Mouse (Mus musculus): Measurements from ENCODE around the gene Olfr761. TPM values are rescaled to one million over a fixed set of nuclear protein-coding genes. Genes with fewer than 3 reads are reported as not detected.
"Not testable (repeated sequence)": the region's sequence is repeated elsewhere in the genome, so short reads cannot be mapped to it uniquely, and the experiment has no call there.

Olfr761 gene
- total RNA-seq (2014; rRNA removed; ENCODE audit: low replicate concordance): not detected in 2 replicates
- polyA plus RNA-seq (2015; fragmentation: Nextera tagmentation; extraction: Ambion mirVana): not detected in 2 replicates

- TF ChIP-seq EP300 (IDR thresholded peaks at IDR 0.05; ENCODE audit: low read depth) (no peak), CTCF (IDR thresholded peaks at IDR 0.05; ENCODE audit: low read depth) (no peak)
- no peak for DNase-seq (ENCODE audit: low spot score)
- no peak for ATAC-seq (ENCODE audit: insufficient read depth, low read depth)
- H3K9ac ChIP-seq (replicated peaks; ENCODE audit: low read depth, low read length): no peak within 1 kb of the TSS
- no peak within 1 kb of the TSS for H3K27ac ChIP-seq (ENCODE audit: low read depth)
- no peaks in the 10 kb centered on the region for H3K27me3 ChIP-seq (ENCODE audit: control insufficient read depth, insufficient read depth, low read length)
- H3K4me1 ChIP-seq (ENCODE audit: control insufficient read depth, insufficient read depth): no peaks in the 10 kb centered on the region
- WGBS: 49% methylated on average over 2 of the region's 2 CpGs
- no peak within 1 kb of the TSS for H3K4me2 ChIP-seq (ENCODE audit: low read depth, low read length)
- H3K4me3 ChIP-seq (ENCODE audit: low read depth, low read length): no peak within 1 kb of the TSS
- H3K9me3 ChIP-seq (replicated peaks; ENCODE audit: control insufficient read depth, low read length): no peaks in the 10 kb centered on the region
- H3K36me3 ChIP-seq (replicated peaks; ENCODE audit: control insufficient read depth, insufficient read depth, low read length): no peaks in the 10 kb centered on the region
Measured at GRCm38 (mm10) chr17:37952979-37953378, at the start of gene Olfr761. Gene Olfr761, minus strand, starts transcription at chr17:37953079.

- ATAC-seq (ENCODE audit: insufficient read depth, low read depth): no peak
- Histone ChIP-seq H3K9me3 (replicated peaks; ENCODE audit: control insufficient read depth, low read length) (no peaks in the 10 kb centered on the region), H3K27ac (ENCODE audit: low read depth) (no peak overlapping the region), H3K4me3 (ENCODE audit: low read depth, low read length) (no peak overlapping the region), H3K4me1 (ENCODE audit: control insufficient read depth, insufficient read depth) (no peaks in the 10 kb centered on the region), H3K36me3 (replicated peaks; ENCODE audit: control insufficient read depth, insufficient read depth, low read length) (no peaks in the 10 kb centered on the region), H3K4me2 (ENCODE audit: low read depth, low read length) (no peak overlapping the region), H3K9ac (replicated peaks; ENCODE audit: low read depth, low read length) (no peak overlapping the region), H3K27me3 (ENCODE audit: control insufficient read depth, insufficient read depth, low read length) (no peaks in the 10 kb centered on the region)
- WGBS: 51% methylated on average over 10 of the region's 10 CpGs
- DNase-seq (ENCODE audit: low spot score): no peak
- no peak for TF ChIP-seq EP300 (IDR thresholded peaks at IDR 0.05; ENCODE audit: low read depth)
- TF ChIP-seq CTCF (IDR thresholded peaks at IDR 0.05; ENCODE audit: low read depth): no peak
Measured at GRCm38 (mm10) chr17:37995635-37996307, 42.9 kb upstream of the Olfr761 start.

GRCm38 (mm10) chr17:37990453-37990961 is 37.6 kb upstream of the Olfr761 start:
- DNase-seq (ENCODE audit: low spot score): no peak
- Histone ChIP-seq H3K9me3 (replicated peaks; ENCODE audit: control insufficient read depth, low read length) (no peaks in the 10 kb centered on the region), H3K27me3 (ENCODE audit: control insufficient read depth, insufficient read depth, low read length) (no peaks in the 10 kb centered on the region), H3K36me3 (replicated peaks; ENCODE audit: control insufficient read depth, insufficient read depth, low read length) (no peaks in the 10 kb centered on the region), H3K4me1 (ENCODE audit: control insufficient read depth, insufficient read depth) (no peaks in the 10 kb centered on the region), H3K4me2 (ENCODE audit: low read depth, low read length) (no peak overlapping the region), H3K9ac (replicated peaks; ENCODE audit: low read depth, low read length) (no peak overlapping the region), H3K27ac (ENCODE audit: low read depth) (no peak overlapping the region), H3K4me3 (ENCODE audit: low read depth, low read length) (no peak overlapping the region)
- 33% methylated on average over 3 of the region's 3 CpGs for WGBS
- ATAC-seq (ENCODE audit: insufficient read depth, low read depth): no peak
- no peak for TF ChIP-seq CTCF (IDR thresholded peaks at IDR 0.05; ENCODE audit: low read depth)
- no peak for TF ChIP-seq EP300 (IDR thresholded peaks at IDR 0.05; ENCODE audit: low read depth)

GRCm38 (mm10) chr17:37973591-37973990 is 20.7 kb upstream of the Olfr761 start:
- Histone ChIP-seq H3K9ac (replicated peaks; ENCODE audit: low read depth, low read length) (no peak overlapping the region), H3K4me1 (ENCODE audit: control insufficient read depth, insufficient read depth) (no peaks in the 10 kb centered on the region), H3K9me3 (replicated peaks; ENCODE audit: control insufficient read depth, low read length) (peaks cover 3% of the 10 kb centered on the region; the same call in 1 of the 2 replicates), H3K4me3 (ENCODE audit: low read depth, low read length) (no peak overlapping the region), H3K27ac (ENCODE audit: low read depth) (no peak overlapping the region), H3K27me3 (ENCODE audit: control insufficient read depth, insufficient read depth, low read length) (no peaks in the 10 kb centered on the region), H3K36me3 (replicated peaks; ENCODE audit: control insufficient read depth, insufficient read depth, low read length) (no peaks in the 10 kb centered on the region), H3K4me2 (ENCODE audit: low read depth, low read length) (no peak overlapping the region)
- ATAC-seq (ENCODE audit: insufficient read depth, low read depth) (no peak), DNase-seq (ENCODE audit: low spot score) (no peak)
- TF ChIP-seq CTCF (IDR thresholded peaks at IDR 0.05; ENCODE audit: low read depth) (no peak), EP300 (IDR thresholded peaks at IDR 0.05; ENCODE audit: low read depth) (no peak)
- WGBS: 74% methylated on average over 3 of the region's 3 CpGs

GRCm38 (mm10) chr17:37920248-37920647 is 32.6 kb downstream of the Olfr761 start, which contains the start of gene Olfr128:
Gene Olfr128, plus strand, starts transcription at chr17:37920548.
- Histone ChIP-seq H3K9me3 (replicated peaks; ENCODE audit: control insufficient read depth, low read length) (no peaks in the 10 kb centered on the region), H3K27ac (ENCODE audit: low read depth) (no peak within 1 kb of the TSS), H3K36me3 (replicated peaks; ENCODE audit: control insufficient read depth, insufficient read depth, low read length) (no peaks in the 10 kb centered on the region), H3K4me1 (ENCODE audit: control insufficient read depth, insufficient read depth) (no peaks in the 10 kb centered on the region), H3K4me3 (ENCODE audit: low read depth, low read length) (no peak within 1 kb of the TSS), H3K4me2 (ENCODE audit: low read depth, low read length) (no peak within 1 kb of the TSS), H3K9ac (replicated peaks; ENCODE audit: low read depth, low read length) (no peak within 1 kb of the TSS), H3K27me3 (ENCODE audit: control insufficient read depth, insufficient read depth, low read length) (no peaks in the 10 kb centered on the region)
- TF ChIP-seq EP300 (IDR thresholded peaks at IDR 0.05; ENCODE audit: low read depth) (no peak), CTCF (IDR thresholded peaks at IDR 0.05; ENCODE audit: low read depth) (no peak)
- no peak for ATAC-seq (ENCODE audit: insufficient read depth, low read depth)
- DNase-seq (ENCODE audit: low spot score): no peak

GRCm38 (mm10) chr17:37906821-37907220 is 46.1 kb downstream of the Olfr761 start:
- not testable (repeated sequence) for H3K27me3 ChIP-seq (ENCODE audit: control insufficient read depth, insufficient read depth, low read length); H3K27ac ChIP-seq (ENCODE audit: low read depth); H3K4me2 ChIP-seq (ENCODE audit: low read depth, low read length); H3K4me1 ChIP-seq (ENCODE audit: control insufficient read depth, insufficient read depth); H3K9ac ChIP-seq (replicated peaks; ENCODE audit: low read depth, low read length); H3K4me3 ChIP-seq (ENCODE audit: low read depth, low read length); DNase-seq (ENCODE audit: low spot score); H3K9me3 ChIP-seq (replicated peaks; ENCODE audit: control insufficient read depth, low read length); H3K36me3 ChIP-seq (replicated peaks; ENCODE audit: control insufficient read depth, insufficient read depth, low read length); ATAC-seq (ENCODE audit: insufficient read depth, low read depth)
- 54% methylated on average over 8 of the region's 8 CpGs for WGBS

Other genes starting within 250 kb of the Olfr761 start
- not detected in 2 replicates for gene Olfr120, start 231.3 kb downstream of the Olfr761 start, total RNA-seq (2014; rRNA removed; ENCODE audit: low replicate concordance)
- gene Olfr120, start 231.3 kb downstream of the Olfr761 start, polyA plus RNA-seq (2015; fragmentation: Nextera tagmentation; extraction: Ambion mirVana): not detected in 2 replicates
- gene Olfr121, start 204.2 kb downstream of the Olfr761 start, total RNA-seq (2014; rRNA removed; ENCODE audit: low replicate concordance): not detected in 2 replicates
- gene Olfr121, start 204.2 kb downstream of the Olfr761 start, polyA plus RNA-seq (2015; fragmentation: Nextera tagmentation; extraction: Ambion mirVana): not detected in 2 replicates
- not detected in 2 replicates for gene Olfr122, start 184.5 kb downstream of the Olfr761 start, total RNA-seq (2014; rRNA removed; ENCODE audit: low replicate concordance)
- not detected in 2 replicates for gene Olfr122, start 184.5 kb downstream of the Olfr761 start, polyA plus RNA-seq (2015; fragmentation: Nextera tagmentation; extraction: Ambion mirVana)
- gene Olfr123, start 159.6 kb downstream of the Olfr761 start, total RNA-seq (2014; rRNA removed; ENCODE audit: low replicate concordance): not detected in 2 replicates
- not detected in 2 replicates for gene Olfr123, start 159.6 kb downstream of the Olfr761 start, polyA plus RNA-seq (2015; fragmentation: Nextera tagmentation; extraction: Ambion mirVana)
- not detected in 2 replicates for gene Olfr124, start 153.2 kb downstream of the Olfr761 start, total RNA-seq (2014; rRNA removed; ENCODE audit: low replicate concordance)
- not detected in 2 replicates for gene Olfr124, start 153.2 kb downstream of the Olfr761 start, polyA plus RNA-seq (2015; fragmentation: Nextera tagmentation; extraction: Ambion mirVana)
- not detected in 2 replicates for gene Olfr125, start 120.1 kb downstream of the Olfr761 start, total RNA-seq (2014; rRNA removed; ENCODE audit: low replicate concordance)
- gene Olfr125, start 120.1 kb downstream of the Olfr761 start, polyA plus RNA-seq (2015; fragmentation: Nextera tagmentation; extraction: Ambion mirVana): not detected in 2 replicates
- gene Olfr126, start 105.6 kb downstream of the Olfr761 start, total RNA-seq (2014; rRNA removed; ENCODE audit: low replicate concordance): not detected in 2 replicates
- gene Olfr126, start 105.6 kb downstream of the Olfr761 start, polyA plus RNA-seq (2015; fragmentation: Nextera tagmentation; extraction: Ambion mirVana): not detected in 2 replicates
- not detected in 2 replicates for gene Olfr127, start 52.6 kb downstream of the Olfr761 start, total RNA-seq (2014; rRNA removed; ENCODE audit: low replicate concordance)
- gene Olfr127, start 52.6 kb downstream of the Olfr761 start, polyA plus RNA-seq (2015; fragmentation: Nextera tagmentation; extraction: Ambion mirVana): not detected in 2 replicates
- gene Olfr128, start 32.5 kb downstream of the Olfr761 start, total RNA-seq (2014; rRNA removed; ENCODE audit: low replicate concordance): not detected in 2 replicates
- not detected in 2 replicates for gene Olfr128, start 32.5 kb downstream of the Olfr761 start, polyA plus RNA-seq (2015; fragmentation: Nextera tagmentation; extraction: Ambion mirVana)
- gene Olfr129, start 107.0 kb upstream of the Olfr761 start, total RNA-seq (2014; rRNA removed; ENCODE audit: low replicate concordance): not detected in 2 replicates
- gene Olfr129, start 107.0 kb upstream of the Olfr761 start, polyA plus RNA-seq (2015; fragmentation: Nextera tagmentation; extraction: Ambion mirVana): not detected in 2 replicates
- gene Olfr130, start 110.8 kb upstream of the Olfr761 start, total RNA-seq (2014; rRNA removed; ENCODE audit: low replicate concordance): not detected in 2 replicates
- gene Olfr130, start 110.8 kb upstream of the Olfr761 start, polyA plus RNA-seq (2015; fragmentation: Nextera tagmentation; extraction: Ambion mirVana): not detected in 2 replicates
- not detected in 2 replicates for gene Olfr131, start 135.6 kb upstream of the Olfr761 start, total RNA-seq (2014; rRNA removed; ENCODE audit: low replicate concordance)
- not detected in 2 replicates for gene Olfr131, start 135.6 kb upstream of the Olfr761 start, polyA plus RNA-seq (2015; fragmentation: Nextera tagmentation; extraction: Ambion mirVana)
- gene Olfr132, start 181.4 kb upstream of the Olfr761 start, total RNA-seq (2014; rRNA removed; ENCODE audit: low replicate concordance): not detected in 2 replicates
- gene Olfr132, start 181.4 kb upstream of the Olfr761 start, polyA plus RNA-seq (2015; fragmentation: Nextera tagmentation; extraction: Ambion mirVana): not detected in 2 replicates
- not detected in 2 replicates for gene Olfr133, start 192.2 kb upstream of the Olfr761 start, total RNA-seq (2014; rRNA removed; ENCODE audit: low replicate concordance)
- not detected in 2 replicates for gene Olfr133, start 192.2 kb upstream of the Olfr761 start, polyA plus RNA-seq (2015; fragmentation: Nextera tagmentation; extraction: Ambion mirVana)
- gene Olfr134, start 218.3 kb upstream of the Olfr761 start, total RNA-seq (2014; rRNA removed; ENCODE audit: low replicate concordance): not detected in 2 replicates
- not detected in 2 replicates for gene Olfr134, start 218.3 kb upstream of the Olfr761 start, polyA plus RNA-seq (2015; fragmentation: Nextera tagmentation; extraction: Ambion mirVana)